Mouse (Mus musculus) embryonic facial prominence, embryonic 10.5 days (tissue): ENCODE data around the gene Zc3h10. TPM values are rescaled to one million over a fixed set of nuclear protein-coding genes. Genes with fewer than 3 reads are reported as not detected.

Experiments
- DNase-seq: peaks from one replicate; pipeline ENCODE4 v3.0.0-alpha.2; 2017; ENCODE audit warnings: low spot score
- H3K27ac ChIP-seq: fragments of 300-500 bp; sonication (generic); replicated peaks from 2 replicates; pipeline ENCODE4 v1.5.1; 2016; ENCODE audit warnings: mild to moderate bottlenecking
- H3K27me3 ChIP-seq: fragments of 300-500 bp; sonication (generic); replicated peaks from 2 replicates; pipeline ENCODE4 v1.6.1; 2016; ENCODE audit warnings: low read depth, mild to moderate bottlenecking; ENCODE audit not compliant: poor library complexity, severe bottlenecking
- H3K36me3 ChIP-seq: fragments of 300-500 bp; sonication (generic); replicated peaks from 2 replicates; pipeline ENCODE4 v1.6.1; 2016; ENCODE audit warnings: mild to moderate bottlenecking, moderate library complexity
- H3K4me1 ChIP-seq: fragments of 300-500 bp; sonication (generic); 2 replicates; pipeline ENCODE4 v1.6.1; 2016
- H3K4me3 ChIP-seq: fragments of 300-500 bp; sonication (generic); 2 replicates; pipeline ENCODE4 v1.5.1; 2016; ENCODE audit warnings: mild to moderate bottlenecking, moderate library complexity
- H3K9me3 ChIP-seq: fragments of 300-500 bp; sonication (generic); 2 replicates; pipeline ENCODE4 v1.6.1; 2016; ENCODE audit warnings: mild to moderate bottlenecking
- WGBS: fragments of 180-500 bp; shearing (Covaris S2); methylation state at CpG from one replicate; pipeline ENCODE4 v1.1.7; 2016; 5-methylcytosine and 5-hydroxymethylcytosine counted together
- polyA plus RNA-seq: library from polyadenylated mRNA; unstranded; fragments of >200 nt; fragmentation: Nextera tagmentation; extraction: Ambion mirVana; gene quantifications from 2 replicates; pipeline ENCODE4 v1.2.1, GENCODE M21; 2016

Zc3h10 gene
- polyA plus RNA-seq, 1 experiment from 2014 or later: 15.9 TPM

DNA sequence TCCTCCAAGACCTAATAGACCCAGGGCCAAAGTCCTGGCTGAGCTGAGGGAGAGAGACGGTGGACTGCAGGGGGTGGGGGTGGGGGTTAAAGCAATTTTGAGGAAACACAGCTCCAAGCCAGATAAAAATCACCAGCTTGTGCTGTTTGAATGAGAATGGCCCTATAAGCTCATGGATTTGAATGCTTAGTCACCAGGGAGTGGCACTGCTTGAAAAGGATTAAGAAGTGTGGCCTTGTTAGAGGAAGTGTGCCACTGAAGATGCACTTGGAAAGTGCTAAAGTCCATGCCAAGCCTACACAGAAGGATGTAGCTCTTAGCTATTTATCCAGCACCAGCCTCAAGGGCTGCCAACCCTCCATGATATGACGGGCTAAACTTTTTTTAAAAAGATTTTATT, 12.4 kb downstream of the Zc3h10 start:
- Histone ChIP-seq H3K9me3 (no peaks in the 10 kb centered on the region), H3K4me1 (peaks cover 13% of the 10 kb centered on the region), H3K27ac (no peak overlapping the region), H3K27me3 (0 out of 2 replicates have a peak, but pooled peaks cover 5% of the 10 kb centered on the region), H3K36me3 (no peaks in the 10 kb centered on the region), H3K4me3 (no peak overlapping the region)
- no peak for DNase-seq
- WGBS: 83% methylated on average over 2 of the region's 2 CpGs

DNA sequence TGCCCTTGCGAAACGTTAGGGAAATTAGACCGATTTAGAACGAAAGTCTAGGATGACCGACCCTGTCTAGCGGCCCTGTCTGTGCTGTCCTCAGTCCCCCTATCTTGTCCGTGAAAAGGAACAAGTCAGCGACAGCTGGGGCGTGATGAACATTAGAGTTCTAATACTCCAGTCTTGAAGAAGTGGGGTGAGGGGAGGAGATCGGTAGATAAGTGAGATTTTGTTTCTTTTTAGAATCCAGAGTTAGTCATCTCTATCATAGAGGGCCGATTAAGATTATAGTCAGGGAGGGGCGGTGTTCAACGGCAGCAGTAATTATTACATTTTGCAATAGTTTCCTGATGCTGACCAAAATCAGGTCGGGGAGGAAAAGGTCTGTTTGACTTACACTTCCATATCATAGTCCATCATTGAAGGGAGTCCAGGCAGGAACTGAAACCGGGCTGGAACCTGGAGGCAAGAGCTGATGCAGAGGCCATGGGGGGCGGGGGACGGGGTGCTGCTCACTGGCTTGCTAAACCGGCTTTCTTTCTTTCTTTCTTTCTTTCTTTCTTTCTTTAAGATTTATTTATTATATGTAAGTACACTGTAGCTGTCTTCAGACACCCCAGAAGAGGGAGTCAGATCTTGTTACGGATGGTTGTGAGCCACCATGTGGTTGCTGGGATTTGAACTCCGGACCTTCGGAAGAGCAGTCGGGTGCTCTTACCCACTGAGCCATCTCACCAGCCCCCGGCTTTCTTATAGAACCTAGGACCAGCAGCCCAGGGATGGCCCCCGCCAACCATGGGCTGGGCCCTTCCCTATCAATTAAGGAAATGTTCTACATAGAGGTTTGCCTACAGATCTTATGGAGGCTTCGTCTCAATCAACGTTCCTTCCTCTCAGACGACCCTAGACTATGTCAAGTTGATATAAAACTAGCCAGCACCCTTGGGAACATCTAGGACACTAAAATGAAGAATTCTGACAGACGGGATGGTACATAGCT, 20.9 kb downstream of the Zc3h10 start:
- H3K27ac ChIP-seq: no peak overlapping the region; the same call in 1 of the 2 replicates
- no peaks in the 10 kb centered on the region for H3K9me3 ChIP-seq
- no peak for DNase-seq
- peaks cover 29% of the 10 kb centered on the region for H3K4me1 ChIP-seq
- H3K36me3 ChIP-seq: peaks cover 4% of the 10 kb centered on the region; the same call in 1 of the 2 replicates
- peak overlapping the region; percentile 88 for H3K4me3 ChIP-seq
- peaks cover 77% of the 10 kb centered on the region for H3K27me3 ChIP-seq
- 29% methylated on average over 28 of the region's 28 CpGs for WGBS

DNA sequence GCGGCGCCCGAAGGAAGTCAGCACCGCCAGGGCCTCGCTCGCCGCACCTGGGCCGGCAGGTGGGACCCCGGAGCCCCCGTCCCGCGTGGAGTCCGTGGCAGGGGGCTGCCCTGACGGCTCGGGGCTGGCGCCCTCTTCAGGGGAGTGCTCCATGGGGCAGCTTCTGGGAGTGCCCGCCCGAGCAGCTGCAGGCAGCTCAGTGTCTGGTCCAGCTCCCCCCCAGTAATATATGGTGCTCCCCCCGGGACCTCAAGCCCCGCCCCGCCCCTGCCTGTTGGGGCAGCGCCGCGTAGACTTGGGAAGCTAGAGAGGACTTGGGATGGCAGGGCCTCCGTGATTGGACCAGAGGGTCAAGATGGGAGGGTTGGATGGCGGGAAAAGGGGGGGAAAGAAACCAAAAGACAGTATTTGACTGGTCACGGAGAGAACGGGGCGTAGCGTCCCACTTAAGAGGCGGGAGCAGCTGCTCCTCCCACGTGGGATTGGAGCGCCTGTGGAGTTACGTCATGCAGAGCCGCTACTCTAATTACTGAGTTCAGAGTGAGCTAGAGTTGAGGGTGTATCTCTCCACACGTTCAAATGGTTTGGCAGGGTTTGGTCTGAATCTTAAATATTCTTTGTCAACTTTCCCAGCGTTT, 21.8 kb downstream of the Zc3h10 start, which contains the start of gene Esyt1:
TSS of gene Esyt1 (minus strand) at position 201 of the 638 bp plus-strand sequence.
- peaks cover 86% of the 10 kb centered on the region for H3K27me3 ChIP-seq
- H3K27ac ChIP-seq: peak within 1 kb of the TSS; percentile 81
- peaks cover 11% of the 10 kb centered on the region; the same call in 1 of the 2 replicates for H3K36me3 ChIP-seq
- H3K4me1 ChIP-seq: peaks cover 29% of the 10 kb centered on the region
- DNase-seq: peak; percentile 94
- WGBS: 1% methylated on average over 37 of the region's 37 CpGs
- H3K4me3 ChIP-seq: peak within 1 kb of the TSS; percentile 88
- H3K9me3 ChIP-seq: no peaks in the 10 kb centered on the region

DNA sequence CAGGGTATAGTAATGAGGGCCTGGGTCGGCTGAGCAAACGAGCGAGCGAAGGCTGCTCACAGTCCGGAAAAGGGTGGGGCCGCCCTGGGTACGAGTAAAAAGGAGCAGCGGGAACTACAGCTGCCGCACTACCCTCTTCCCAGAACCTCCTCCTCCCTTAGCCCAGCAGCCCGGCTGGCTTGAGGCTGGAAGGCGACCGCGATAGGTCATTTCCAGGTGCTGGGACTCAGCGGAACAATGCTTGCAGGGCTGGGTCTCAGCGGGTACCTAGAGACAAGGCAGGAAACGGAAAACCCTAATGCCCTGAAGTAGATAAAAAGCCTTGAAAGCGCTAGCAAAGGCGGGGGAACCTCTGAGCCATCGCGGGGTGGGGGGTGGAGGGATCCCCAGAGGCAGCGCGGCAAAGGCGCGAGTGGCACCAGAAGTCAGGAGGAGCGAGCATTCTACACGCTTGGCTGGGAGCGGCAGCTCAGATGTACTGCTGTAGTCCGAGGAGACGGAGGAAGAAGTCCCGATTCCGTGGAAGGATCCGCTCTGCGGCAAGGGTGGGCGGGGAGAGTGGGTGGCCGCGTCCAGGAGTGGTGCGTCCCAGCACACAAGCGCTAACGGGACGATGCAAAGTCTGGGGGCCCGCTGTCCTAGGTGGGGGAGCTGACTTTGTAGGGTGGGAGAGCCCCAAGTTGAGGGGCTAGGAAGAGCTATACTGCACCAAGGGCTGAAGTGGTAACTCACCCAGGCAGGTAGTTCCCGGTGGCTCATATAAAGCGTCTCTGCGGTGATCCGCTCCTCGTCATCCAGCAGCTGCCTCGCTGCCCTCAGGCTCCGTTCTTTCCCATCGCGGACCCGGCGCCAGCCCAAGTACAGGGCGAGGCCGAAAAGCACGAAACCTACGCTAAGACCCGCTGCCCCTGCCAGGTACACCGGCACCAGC, 22.6 kb downstream of the Zc3h10 start:
- DNase-seq: peak; percentile 70
- H3K36me3 ChIP-seq: peaks cover 17% of the 10 kb centered on the region; the same call in 1 of the 2 replicates
- peaks cover 29% of the 10 kb centered on the region for H3K4me1 ChIP-seq
- under 1% methylated on average over 58 of the region's 58 CpGs for WGBS
- H3K27ac ChIP-seq: peak overlapping the region; percentile 81
- H3K27me3 ChIP-seq: peaks cover 93% of the 10 kb centered on the region
- H3K4me3 ChIP-seq: peak overlapping the region; percentile 88
- H3K9me3 ChIP-seq: no peaks in the 10 kb centered on the region

DNA sequence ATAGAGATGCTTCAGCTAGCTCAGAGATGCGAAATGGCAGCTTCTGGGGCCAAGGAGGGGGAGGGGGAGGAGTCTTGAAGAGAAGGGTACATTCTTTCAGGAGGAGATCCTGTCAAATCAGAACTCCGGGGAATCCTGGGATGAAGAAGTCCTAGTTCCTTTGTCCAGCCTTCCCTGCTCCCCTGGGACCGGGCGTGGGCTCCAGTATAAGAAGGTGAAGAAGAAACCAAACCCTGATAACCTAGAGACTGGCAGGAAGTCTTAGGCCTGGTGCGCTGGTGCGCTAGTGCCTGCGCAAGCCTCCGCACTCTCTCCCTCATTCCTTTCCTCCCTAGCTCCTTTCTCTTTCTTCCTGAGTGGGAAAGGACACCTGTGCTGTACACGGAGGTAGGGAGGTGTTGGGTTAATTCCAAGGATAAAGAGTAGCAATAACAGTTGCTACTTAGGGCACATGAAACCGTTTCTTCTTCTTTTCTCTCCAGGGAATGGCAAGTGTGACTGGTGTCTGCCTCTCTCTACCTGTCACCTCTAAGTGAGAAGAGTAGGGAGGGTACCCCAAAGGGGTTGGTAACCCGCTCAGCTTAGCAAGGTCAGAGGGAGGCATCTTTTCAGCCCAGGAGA, 23.4 kb downstream of the Zc3h10 start:
- DNase-seq: no peak
- H3K27me3 ChIP-seq: peaks cover 93% of the 10 kb centered on the region
- WGBS: 5% methylated on average over 11 of the region's 11 CpGs

DNA sequence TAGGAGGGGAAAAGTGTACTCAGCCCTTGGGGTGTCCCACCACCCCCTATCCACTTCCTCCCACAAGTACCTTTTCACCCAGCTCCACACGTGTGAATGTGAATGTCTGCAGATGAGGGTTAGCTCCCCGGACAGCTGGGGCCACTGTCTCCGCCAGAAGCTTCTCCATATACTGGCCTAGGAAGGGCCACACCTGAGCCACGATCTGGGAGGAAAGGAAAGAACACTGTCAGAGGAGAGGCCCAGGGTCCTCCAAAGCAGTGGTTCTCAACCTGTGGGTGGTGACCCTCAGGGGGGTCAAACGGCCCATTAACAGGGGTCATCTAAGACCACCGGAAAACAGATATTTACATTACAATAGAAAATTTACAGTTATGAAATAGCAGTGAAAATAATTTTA, 25.2 kb downstream of the Zc3h10 start:
- Histone ChIP-seq H3K36me3 (peaks cover 30% of the 10 kb centered on the region; the same call in 1 of the 2 replicates), H3K4me1 (peaks cover 36% of the 10 kb centered on the region), H3K27me3 (peaks cover 95% of the 10 kb centered on the region), H3K9me3 (no peaks in the 10 kb centered on the region), H3K27ac (no peak overlapping the region), H3K4me3 (no peak overlapping the region)
- WGBS: 77% methylated on average over 6 of the region's 6 CpGs
- no peak for DNase-seq

More for the DNA sequence above, 23.4 kb downstream of the Zc3h10 start:
- H3K4me3 ChIP-seq: peak overlapping the region; percentile 88
- H3K27ac ChIP-seq: peak overlapping the region; percentile 81
- peaks cover 32% of the 10 kb centered on the region for H3K4me1 ChIP-seq
- peaks cover 23% of the 10 kb centered on the region; the same call in 1 of the 2 replicates for H3K36me3 ChIP-seq
- no peaks in the 10 kb centered on the region for H3K9me3 ChIP-seq

DNA sequence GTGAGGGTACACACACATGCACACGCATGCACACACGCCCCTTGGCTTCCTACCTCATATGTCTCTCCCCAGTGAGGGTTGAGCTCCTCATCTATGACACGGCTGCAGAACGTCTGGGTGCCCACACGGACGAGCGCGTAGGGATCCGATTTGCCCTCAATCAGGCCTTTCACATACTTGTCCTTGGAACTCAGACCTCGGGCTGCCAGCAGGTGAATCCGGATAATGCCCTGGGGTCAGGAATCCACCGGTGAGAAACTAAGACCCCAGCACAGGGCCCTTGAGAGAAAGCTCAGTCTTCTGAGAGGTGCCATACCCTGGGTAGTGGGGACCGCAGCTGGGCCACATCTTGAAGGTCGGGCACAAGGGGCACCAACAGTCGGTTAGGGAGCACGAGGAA, 27.0 kb downstream of the Zc3h10 start:
- H3K36me3 ChIP-seq: peaks cover 35% of the 10 kb centered on the region; the same call in 1 of the 2 replicates
- no peaks in the 10 kb centered on the region for H3K9me3 ChIP-seq
- no peak overlapping the region for H3K27ac ChIP-seq
- H3K4me1 ChIP-seq: peaks cover 42% of the 10 kb centered on the region
- H3K4me3 ChIP-seq: no peak overlapping the region
- 85% methylated on average over 16 of the region's 16 CpGs for WGBS
- peaks cover 100% of the 10 kb centered on the region for H3K27me3 ChIP-seq
- no peak for DNase-seq

DNA sequence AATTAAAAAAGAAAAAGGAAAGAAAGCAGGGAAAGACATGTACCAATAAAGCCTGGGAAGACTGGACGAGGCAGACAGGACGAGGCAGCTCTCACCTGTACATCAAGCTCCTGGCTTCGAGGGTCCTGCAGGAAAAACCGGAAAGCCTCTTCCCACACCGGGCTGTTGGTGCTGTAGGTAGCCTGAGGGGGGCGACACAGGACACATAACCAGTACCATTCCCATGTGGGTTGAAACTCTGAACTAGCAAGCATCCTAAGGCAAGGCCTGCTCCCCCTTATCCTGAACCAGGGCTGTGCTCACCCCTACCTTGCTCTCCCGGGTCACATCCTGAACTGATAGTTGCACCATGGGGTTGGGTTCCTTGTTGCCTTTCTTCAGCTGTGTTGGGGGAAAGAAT, 28.7 kb downstream of the Zc3h10 start:
- no peak overlapping the region for H3K4me3 ChIP-seq
- 65% methylated on average over 7 of the region's 7 CpGs for WGBS
- H3K36me3 ChIP-seq: peaks cover 43% of the 10 kb centered on the region; the same call in 1 of the 2 replicates
- no peaks in the 10 kb centered on the region for H3K9me3 ChIP-seq
- DNase-seq: no peak
- H3K27ac ChIP-seq: no peak overlapping the region
- H3K4me1 ChIP-seq: peaks cover 25% of the 10 kb centered on the region
- H3K27me3 ChIP-seq: peaks cover 93% of the 10 kb centered on the region

DNA sequence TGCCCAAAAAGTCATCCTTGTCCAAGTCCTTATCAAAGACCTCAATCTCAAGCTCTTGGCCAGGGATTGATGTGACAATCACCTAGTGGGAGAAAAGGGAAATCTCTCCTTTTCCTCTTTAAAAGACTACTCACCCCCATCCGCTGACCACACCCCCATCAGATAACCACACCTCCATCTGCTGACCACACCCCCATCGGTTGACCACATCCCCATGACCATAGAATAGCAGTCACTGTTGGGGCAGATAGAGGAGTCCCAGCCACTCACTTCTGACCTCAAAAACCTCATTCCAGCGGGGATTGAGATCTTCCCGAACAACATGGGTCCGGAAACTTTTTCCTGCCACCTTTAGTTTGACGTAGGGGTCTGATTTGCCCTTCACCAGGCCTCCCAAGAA, 30.9 kb downstream of the Zc3h10 start:
- peaks cover 82% of the 10 kb centered on the region for H3K27me3 ChIP-seq
- H3K9me3 ChIP-seq: no peaks in the 10 kb centered on the region
- WGBS: 18% methylated on average over 6 of the region's 6 CpGs
- no peak overlapping the region for H3K27ac ChIP-seq
- H3K36me3 ChIP-seq: peaks cover 44% of the 10 kb centered on the region; the same call in 1 of the 2 replicates
- peak overlapping the region; percentile 45; the same call in 1 of the 2 replicates for H3K4me3 ChIP-seq
- no peak for DNase-seq
- H3K4me1 ChIP-seq: peaks cover 25% of the 10 kb centered on the region

DNA sequence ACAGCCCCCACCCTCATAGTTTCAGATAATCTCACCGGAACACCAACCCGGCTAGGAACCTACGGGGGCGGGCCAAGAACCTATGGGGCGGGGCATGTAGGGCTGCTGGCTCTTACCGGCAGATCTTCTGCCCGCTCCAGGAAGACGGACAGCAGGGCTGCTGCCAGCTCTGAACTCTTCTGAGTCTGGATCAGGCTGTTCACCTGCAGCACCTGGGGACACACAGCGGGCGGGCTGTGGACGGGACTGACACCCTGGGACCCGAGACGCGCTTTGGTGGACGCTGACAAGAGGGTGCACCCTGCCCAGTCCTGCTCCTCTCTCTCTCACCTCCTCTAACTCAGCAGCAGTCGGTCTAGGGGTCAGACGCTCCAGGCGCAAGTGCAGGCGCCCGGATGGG, 31.5 kb downstream of the Zc3h10 start:
- peaks cover 25% of the 10 kb centered on the region for H3K4me1 ChIP-seq
- peak overlapping the region; percentile 45 for H3K4me3 ChIP-seq
- peaks cover 75% of the 10 kb centered on the region for H3K27me3 ChIP-seq
- peaks cover 43% of the 10 kb centered on the region; the same call in 1 of the 2 replicates for H3K36me3 ChIP-seq
- no peak overlapping the region for H3K27ac ChIP-seq
- WGBS: 8% methylated on average over 20 of the region's 20 CpGs
- peak; percentile 25 for DNase-seq
- no peaks in the 10 kb centered on the region for H3K9me3 ChIP-seq

DNA sequence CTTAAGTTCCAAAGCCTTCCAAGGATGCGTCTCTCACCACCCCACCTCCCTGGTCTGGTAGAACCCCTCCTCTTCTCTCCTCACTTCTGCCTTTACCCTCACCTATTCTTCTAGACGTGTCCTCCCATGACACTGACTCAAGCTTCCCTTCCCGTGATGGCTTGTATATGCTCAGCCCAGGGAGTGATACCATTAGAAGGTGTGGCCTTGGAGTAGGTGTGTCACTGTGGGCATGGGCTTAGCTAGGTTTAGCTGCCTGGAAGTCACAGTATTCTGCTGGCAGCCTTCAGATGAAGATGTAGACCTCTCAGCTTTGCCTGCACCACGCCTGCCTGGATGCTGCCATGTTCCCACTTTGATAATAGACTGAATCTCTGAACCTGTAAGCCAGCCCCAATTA, 32.5 kb downstream of the Zc3h10 start:
- no peak overlapping the region; the same call in 1 of the 2 replicates for H3K4me3 ChIP-seq
- DNase-seq: no peak
- WGBS: 81% methylated on average over 4 of the region's 4 CpGs
- H3K36me3 ChIP-seq: peaks cover 35% of the 10 kb centered on the region; the same call in 1 of the 2 replicates
- H3K27ac ChIP-seq: no peak overlapping the region
- H3K4me1 ChIP-seq: peaks cover 25% of the 10 kb centered on the region
- no peaks in the 10 kb centered on the region for H3K9me3 ChIP-seq
- H3K27me3 ChIP-seq: peaks cover 65% of the 10 kb centered on the region
